Mouse (Mus musculus): ENCODE measurements around the gene Arhgef11. TPM values are rescaled to one million over a fixed set of nuclear protein-coding genes. Genes with fewer than 3 reads are reported as not detected.
A peak's percentile ranks its signal among the peaks of the same experiment; 100 is the strongest.

Arhgef11 gene
- polyA plus RNA-seq, 1 experiment = 6.1 TPM

- Histone ChIP-seq H3K4me3 (peak overlapping the region; percentile 56), H3K4me2 (ENCODE audit: low read depth) (peak overlapping the region; percentile 97), H3K79me2 (ENCODE audit: control insufficient read depth, insufficient read depth) (peaks cover 38% of the 10 kb centered on the region), H3K36me3 (ENCODE audit: control insufficient read depth, insufficient read depth) (no peaks in the 10 kb centered on the region), H3K27me3 (ENCODE audit: control insufficient read depth, insufficient read depth, insufficient read length) (no peaks in the 10 kb centered on the region), H3ac (ENCODE audit: control insufficient read depth, insufficient read length) (no peak overlapping the region)
- TF ChIP-seq MAX (IDR thresholded peaks at IDR 0.05; ENCODE audit: low read depth) (no peak), USF1 (IDR thresholded peaks at IDR 0.05; ENCODE audit: low read depth) (no peak), TCF12 (IDR thresholded peaks at IDR 0.05; ENCODE audit: insufficient read depth, poor library complexity, severe bottlenecking) (no peak), MYOD1 (IDR thresholded peaks at IDR 0.05; ENCODE audit: control insufficient read depth in 1 of 3, insufficient read length in 2 of 3, low read depth in 2 of 3) (no peak), CEBPB (IDR thresholded peaks at IDR 0.05; ENCODE audit: insufficient read depth, poor library complexity, severe bottlenecking) (no peak), E2F4 (IDR thresholded peaks at IDR 0.05; ENCODE audit: insufficient read depth) (no peak), POLR2AphosphoS2 (IDR thresholded peaks at IDR 0.05; ENCODE audit: insufficient read length, low read depth) (no peak)
Measured at GRCm38 (mm10) chr3:87618981-87619710, 1.8 kb downstream of the Arhgef11 start.

DNA sequence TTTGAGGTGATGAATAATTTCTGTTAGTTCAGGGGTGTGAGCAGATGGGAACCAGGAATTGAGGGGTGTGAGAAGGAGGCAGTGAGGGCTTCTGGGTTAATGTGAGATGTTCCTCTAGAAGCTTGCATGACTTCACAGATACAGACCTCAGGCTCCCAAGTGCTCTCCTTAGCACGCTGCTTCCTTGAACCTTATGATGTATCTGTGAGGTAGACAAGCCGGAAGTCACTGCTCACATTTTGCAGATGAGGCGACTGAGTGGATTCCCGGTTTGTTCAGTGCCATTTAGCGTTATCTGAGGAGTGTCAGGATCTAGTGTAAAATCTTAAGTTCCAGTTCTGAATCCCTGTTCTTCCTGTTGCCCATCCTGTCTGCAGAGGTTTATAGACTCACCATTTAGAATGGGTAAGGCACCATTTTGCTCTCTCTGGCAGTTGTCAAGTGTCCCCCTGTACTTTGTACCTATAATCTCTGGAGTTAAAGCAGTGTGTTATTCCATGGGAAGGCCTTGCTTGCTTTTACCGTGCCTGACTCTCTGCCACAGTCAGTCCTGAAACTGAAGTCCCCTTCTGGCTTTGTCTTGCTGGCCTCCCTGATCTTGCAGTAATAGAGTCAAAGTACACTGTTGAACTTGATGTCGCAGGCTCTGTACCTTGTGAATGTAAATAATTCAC lies 3.0 kb downstream of the Arhgef11 start:
- no peaks in the 10 kb centered on the region for H3K27me3 ChIP-seq (ENCODE audit: control insufficient read depth, insufficient read depth, insufficient read length)
- H3ac ChIP-seq (ENCODE audit: control insufficient read depth, insufficient read length) = no peak overlapping the region
- TF ChIP-seq MYOG (IDR thresholded peaks at IDR 0.05; ENCODE audit: control insufficient read depth in 1 of 3, insufficient read depth in 1 of 3, insufficient read length in 2 of 3, low read depth in 2 of 3) (no peak), POLR2AphosphoS2 (IDR thresholded peaks at IDR 0.05; ENCODE audit: insufficient read length, low read depth) (no peak), REST (IDR thresholded peaks at IDR 0.05; ENCODE audit: insufficient read depth, insufficient read length) (no peak), MYOD1 (IDR thresholded peaks at IDR 0.05; ENCODE audit: control insufficient read depth in 1 of 3, insufficient read length in 2 of 3, low read depth in 2 of 3) (no peak), E2F4 (IDR thresholded peaks at IDR 0.05; ENCODE audit: insufficient read depth) (no peak), CEBPB (IDR thresholded peaks at IDR 0.05; ENCODE audit: insufficient read depth, poor library complexity, severe bottlenecking) (no peak), TCF12 (IDR thresholded peaks at IDR 0.05; ENCODE audit: insufficient read depth, poor library complexity, severe bottlenecking) (no peak), MAX (IDR thresholded peaks at IDR 0.05; ENCODE audit: low read depth) (no peak), POLR2A (IDR thresholded peaks at IDR 0.05; ENCODE audit: insufficient read length, low read depth) (no peak)
- no peaks in the 10 kb centered on the region for H3K36me3 ChIP-seq (ENCODE audit: control insufficient read depth, insufficient read depth)
- peak overlapping the region; percentile 97 for H3K4me2 ChIP-seq (ENCODE audit: low read depth)
- peaks cover 38% of the 10 kb centered on the region for H3K79me2 ChIP-seq (ENCODE audit: control insufficient read depth, insufficient read depth)
- H3K4me3 ChIP-seq = peak overlapping the region; percentile 56

GRCm38 (mm10) chr3:87624899-87625298 lies 7.5 kb downstream of the Arhgef11 start:
- H3K27me3 ChIP-seq (ENCODE audit: control insufficient read depth, insufficient read depth, insufficient read length) = no peaks in the 10 kb centered on the region
- TF ChIP-seq TCF12 (IDR thresholded peaks at IDR 0.05; ENCODE audit: insufficient read depth, poor library complexity, severe bottlenecking) (no peak), SRF (IDR thresholded peaks at IDR 0.05; ENCODE audit: control insufficient read depth, insufficient read length, low read depth) (no peak), E2F4 (IDR thresholded peaks at IDR 0.05; ENCODE audit: insufficient read depth) (no peak), POLR2A (IDR thresholded peaks at IDR 0.05; ENCODE audit: insufficient read length, low read depth) (no peak), MYOD1 (IDR thresholded peaks at IDR 0.05; ENCODE audit: control insufficient read depth in 1 of 3, insufficient read length in 2 of 3, low read depth in 2 of 3) (no peak), USF1 (IDR thresholded peaks at IDR 0.05; ENCODE audit: low read depth) (no peak), CEBPB (IDR thresholded peaks at IDR 0.05; ENCODE audit: insufficient read depth, poor library complexity, severe bottlenecking) (no peak), MAX (IDR thresholded peaks at IDR 0.05; ENCODE audit: low read depth) (no peak), REST (IDR thresholded peaks at IDR 0.05; ENCODE audit: insufficient read depth, insufficient read length) (no peak), POLR2AphosphoS2 (IDR thresholded peaks at IDR 0.05; ENCODE audit: insufficient read length, low read depth) (no peak), MYOG (IDR thresholded peaks at IDR 0.05; ENCODE audit: control insufficient read depth in 1 of 3, insufficient read depth in 1 of 3, insufficient read length in 2 of 3, low read depth in 2 of 3) (no peak), TCF3 (IDR thresholded peaks at IDR 0.05; ENCODE audit: insufficient read length, low read depth) (no peak)

GRCm38 (mm10) chr3:87630899-87631298 lies 13.5 kb downstream of the Arhgef11 start:
- TF ChIP-seq SRF (IDR thresholded peaks at IDR 0.05; ENCODE audit: control insufficient read depth, insufficient read length, low read depth) = no peak
- TF ChIP-seq TCF12 (IDR thresholded peaks at IDR 0.05; ENCODE audit: insufficient read depth, poor library complexity, severe bottlenecking) = no peak
- TF ChIP-seq MAX (IDR thresholded peaks at IDR 0.05; ENCODE audit: low read depth) = no peak
- H3K27me3 ChIP-seq (ENCODE audit: control insufficient read depth, insufficient read depth, insufficient read length) = no peaks in the 10 kb centered on the region
- peaks cover 7% of the 10 kb centered on the region for H3K79me2 ChIP-seq (ENCODE audit: control insufficient read depth, insufficient read depth)
- H3K36me3 ChIP-seq (ENCODE audit: control insufficient read depth, insufficient read depth) = no peaks in the 10 kb centered on the region
- no peak overlapping the region for H3K4me2 ChIP-seq (ENCODE audit: low read depth)
- H3K4me3 ChIP-seq = no peak overlapping the region
- no peak overlapping the region for H3ac ChIP-seq (ENCODE audit: control insufficient read depth, insufficient read length)

More at GRCm38 (mm10) chr3:87624899-87625298, 7.5 kb downstream of the Arhgef11 start:
- Histone ChIP-seq H3ac (ENCODE audit: control insufficient read depth, insufficient read length) (no peak overlapping the region), H3K4me2 (ENCODE audit: low read depth) (no peak overlapping the region), H3K36me3 (ENCODE audit: control insufficient read depth, insufficient read depth) (no peaks in the 10 kb centered on the region), H3K79me2 (ENCODE audit: control insufficient read depth, insufficient read depth) (peaks cover 17% of the 10 kb centered on the region), H3K4me3 (no peak overlapping the region)

GRCm38 (mm10) chr3:87631408-87631807 lies 14.0 kb downstream of the Arhgef11 start:
- peaks cover 7% of the 10 kb centered on the region for H3K79me2 ChIP-seq (ENCODE audit: control insufficient read depth, insufficient read depth)
- no peaks in the 10 kb centered on the region for H3K27me3 ChIP-seq (ENCODE audit: control insufficient read depth, insufficient read depth, insufficient read length)
- no peaks in the 10 kb centered on the region for H3K36me3 ChIP-seq (ENCODE audit: control insufficient read depth, insufficient read depth)

More at GRCm38 (mm10) chr3:87631408-87631807, 14.0 kb downstream of the Arhgef11 start:
- TF ChIP-seq MYOD1 (IDR thresholded peaks at IDR 0.05; ENCODE audit: control insufficient read depth in 1 of 3, insufficient read length in 2 of 3, low read depth in 2 of 3) (no peak), POLR2AphosphoS2 (IDR thresholded peaks at IDR 0.05; ENCODE audit: insufficient read length, low read depth) (no peak), USF1 (IDR thresholded peaks at IDR 0.05; ENCODE audit: low read depth) (no peak), POLR2A (IDR thresholded peaks at IDR 0.05; ENCODE audit: insufficient read length, low read depth) (no peak), TCF3 (IDR thresholded peaks at IDR 0.05; ENCODE audit: insufficient read length, low read depth) (no peak), MAX (IDR thresholded peaks at IDR 0.05; ENCODE audit: low read depth) (no peak), E2F4 (IDR thresholded peaks at IDR 0.05; ENCODE audit: insufficient read depth) (no peak), SRF (IDR thresholded peaks at IDR 0.05; ENCODE audit: control insufficient read depth, insufficient read length, low read depth) (no peak), MYOG (IDR thresholded peaks at IDR 0.05; ENCODE audit: control insufficient read depth in 1 of 3, insufficient read depth in 1 of 3, insufficient read length in 2 of 3, low read depth in 2 of 3) (no peak), CEBPB (IDR thresholded peaks at IDR 0.05; ENCODE audit: insufficient read depth, poor library complexity, severe bottlenecking) (no peak)
- no peak overlapping the region for H3ac ChIP-seq (ENCODE audit: control insufficient read depth, insufficient read length)
- no peak overlapping the region for H3K4me2 ChIP-seq (ENCODE audit: low read depth)
- H3K4me3 ChIP-seq = no peak overlapping the region
